Mouse (Mus musculus) splenic B cell, adult 2 months (primary cell): ENCODE data around the gene Map3k14.
"Not testable (repeated sequence)": the region's sequence is repeated elsewhere in the genome, so short reads cannot be mapped to it uniquely, and the experiment has no call there.

Experiments used
- DNase-seq: peaks from one replicate; pipeline ENCODE4 v3.0.0-alpha.2; 2011; ENCODE audit warnings: low read depth, low spot score
- H3K27me3 ChIP-seq: 2 replicates; pipeline ENCODE4 v1.6.1; 2012; ENCODE audit warnings: mild to moderate bottlenecking, low read length, moderate library complexity, mixed read lengths; ENCODE audit not compliant: control insufficient read depth, poor library complexity, insufficient read depth, severe bottlenecking
- H3K36me3 ChIP-seq: 2 replicates; pipeline ENCODE4 v1.6.1; 2012; ENCODE audit warnings: mild to moderate bottlenecking, low read length, moderate library complexity, mixed read lengths; ENCODE audit not compliant: control insufficient read depth, poor library complexity, insufficient read depth, severe bottlenecking

The Map3k14 gene

GRCm38 (mm10) chr11:103267346-103268219, at the start of gene Map3k14:
Gene Map3k14 (minus strand): TSS chr11:103267472.
- peak; percentile 99 for DNase-seq

GRCm38 (mm10) chr11:103315379-103315778, 48.1 kb upstream of the Map3k14 start:
- H3K36me3 ChIP-seq: no peaks in the 10 kb centered on the region

More at GRCm38 (mm10) chr11:103267346-103268219, at the start of gene Map3k14:
- Histone ChIP-seq H3K36me3 (no peaks in the 10 kb centered on the region), H3K27me3 (no peaks in the 10 kb centered on the region)

GRCm38 (mm10) chr11:103314736-103315374, 47.6 kb upstream of the Map3k14 start:
- Histone ChIP-seq H3K27me3 (no peaks in the 10 kb centered on the region), H3K36me3 (no peaks in the 10 kb centered on the region)
- DNase-seq: no peak

More at GRCm38 (mm10) chr11:103315379-103315778, 48.1 kb upstream of the Map3k14 start:
- DNase-seq: peak; percentile 30
- H3K27me3 ChIP-seq: no peaks in the 10 kb centered on the region

GRCm38 (mm10) chr11:103313542-103313941, 46.3 kb upstream of the Map3k14 start:
- H3K36me3 ChIP-seq: no peaks in the 10 kb centered on the region
- no peaks in the 10 kb centered on the region for H3K27me3 ChIP-seq
- no peak for DNase-seq

- no peak for DNase-seq
- H3K36me3 ChIP-seq: no peaks in the 10 kb centered on the region
- H3K27me3 ChIP-seq: no peaks in the 10 kb centered on the region
Measured at GRCm38 (mm10) chr11:103312655-103313255, 45.5 kb upstream of the Map3k14 start.

- no peak for DNase-seq
Measured at GRCm38 (mm10) chr11:103311960-103312611, 44.8 kb upstream of the Map3k14 start.

GRCm38 (mm10) chr11:103309956-103310574, 42.8 kb upstream of the Map3k14 start:
- Histone ChIP-seq H3K27me3 (no peaks in the 10 kb centered on the region), H3K36me3 (no peaks in the 10 kb centered on the region)
- peak; percentile 49 for DNase-seq

More at GRCm38 (mm10) chr11:103311960-103312611, 44.8 kb upstream of the Map3k14 start:
- H3K36me3 ChIP-seq: no peaks in the 10 kb centered on the region
- H3K27me3 ChIP-seq: no peaks in the 10 kb centered on the region

GRCm38 (mm10) chr11:103307910-103308309, 40.6 kb upstream of the Map3k14 start:
- DNase-seq: peak; percentile 22
- Histone ChIP-seq H3K27me3 (no peaks in the 10 kb centered on the region), H3K36me3 (no peaks in the 10 kb centered on the region)

- H3K36me3 ChIP-seq: no peaks in the 10 kb centered on the region
- peak; percentile 79 for DNase-seq
- H3K27me3 ChIP-seq: no peaks in the 10 kb centered on the region
Measured at GRCm38 (mm10) chr11:103304525-103304924, 37.3 kb upstream of the Map3k14 start.

GRCm38 (mm10) chr11:103294772-103295171, 27.5 kb upstream of the Map3k14 start:
- Histone ChIP-seq H3K36me3 (no peaks in the 10 kb centered on the region), H3K27me3 (no peaks in the 10 kb centered on the region)
- DNase-seq: no peak

GRCm38 (mm10) chr11:103294066-103294465, 26.8 kb upstream of the Map3k14 start:
- no peak for DNase-seq
- H3K27me3 ChIP-seq: no peaks in the 10 kb centered on the region
- no peaks in the 10 kb centered on the region for H3K36me3 ChIP-seq

GRCm38 (mm10) chr11:103292890-103293287, 25.6 kb upstream of the Map3k14 start:
- Histone ChIP-seq H3K36me3 (no peaks in the 10 kb centered on the region), H3K27me3 (no peaks in the 10 kb centered on the region)
- DNase-seq: no peak

GRCm38 (mm10) chr11:103292152-103292889, 25.0 kb upstream of the Map3k14 start:
- Histone ChIP-seq H3K27me3 (no peaks in the 10 kb centered on the region), H3K36me3 (no peaks in the 10 kb centered on the region)
- DNase-seq: no peak

- H3K27me3 ChIP-seq, DNase-seq, H3K36me3 ChIP-seq: not testable (repeated sequence)
Measured at GRCm38 (mm10) chr11:103290841-103291240, 23.6 kb upstream of the Map3k14 start.
